In the genomic region with DNA sequence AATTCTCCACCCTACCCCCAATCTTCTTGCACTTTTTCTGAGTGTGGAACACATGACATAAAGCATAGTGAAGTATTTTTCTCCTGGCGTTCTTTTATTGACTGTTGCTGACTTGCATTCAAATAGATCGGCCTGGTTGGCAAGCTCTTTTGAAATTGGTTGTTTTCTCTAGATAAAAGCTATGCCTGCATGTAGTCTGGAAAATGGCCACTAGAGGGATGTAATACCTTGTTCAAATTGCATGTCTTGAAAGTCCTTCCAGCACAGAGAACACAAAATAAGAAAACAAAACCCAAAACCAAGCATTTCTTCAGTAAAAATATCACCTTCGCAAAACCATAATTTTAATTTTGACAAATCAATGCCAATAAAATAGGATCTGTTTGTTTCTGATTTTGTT, we compare ENCODE assay signal across 8 mouse cellular contexts.
DNase-seq lines count a peak whose midpoint lies in the region; ATAC-seq and TF ChIP-seq lines count a peak whose summit lies in the region.

No protein-coding gene starts in this region.

- H3K27ac ChIP-seq in hindbrain, embryonic 11.5 days (ENCODE audit: low read depth, low read length) = no peak overlapping the region
- H3K27ac ChIP-seq in hindbrain, embryonic 10.5 days = no peak overlapping the region
- H3K27ac ChIP-seq in ES-E14 (ENCODE audit: insufficient read depth, low read depth, low read length, poor library complexity, severe bottlenecking) = no peak overlapping the region
- H3K27ac ChIP-seq in forebrain, embryonic 15.5 days (replicated peaks) = no peak overlapping the region

- H3K4me1 ChIP-seq in hindbrain, embryonic 11.5 days (replicated peaks; ENCODE audit: control insufficient read depth, insufficient read depth, low read length) = peaks cover 4% of the 10 kb centered on the region
- H3K4me1 ChIP-seq in hindbrain, embryonic 10.5 days (replicated peaks) = peaks cover 38% of the 10 kb centered on the region
- H3K4me1 ChIP-seq in ES-E14 (ENCODE audit: control insufficient read depth in 2 of 2, insufficient read depth in 2 of 2, low read length in 2 of 2, poor library complexity in 1 of 2) = peaks cover 6 to 15% of the 10 kb centered on the region in 2 experiments; a peak in 2 of 4 replicates
- H3K4me1 ChIP-seq in lung, adult 2 months (ENCODE audit: control insufficient read depth, insufficient read depth, low read length) = no peaks in the 10 kb centered on the region
- H3K4me1 ChIP-seq in forebrain, embryonic 15.5 days = peaks cover 20% of the 10 kb centered on the region

- H3K9ac ChIP-seq in hindbrain, embryonic 11.5 days (ENCODE audit: low read depth, low read length) = no peak overlapping the region
- H3K9ac ChIP-seq in ES-E14 (ENCODE audit: insufficient read depth, low read depth, low read length, poor library complexity, severe bottlenecking) = no peak overlapping the region
- H3K9ac ChIP-seq in forebrain, embryonic 15.5 days (replicated peaks) = no peak overlapping the region

- H3K36me3 ChIP-seq in hindbrain, embryonic 11.5 days (ENCODE audit: control insufficient read depth, insufficient read depth, low read length) = no peaks in the 10 kb centered on the region
- no peaks in the 10 kb centered on the region for H3K36me3 ChIP-seq in hindbrain, embryonic 10.5 days
- H3K36me3 ChIP-seq in ES-E14 (ENCODE audit: control insufficient read depth, insufficient read depth, low read length, poor library complexity, severe bottlenecking) = no peaks in the 10 kb centered on the region
- no peaks in the 10 kb centered on the region for H3K36me3 ChIP-seq in forebrain, embryonic 15.5 days

- no peaks in the 10 kb centered on the region for H3K27me3 ChIP-seq in hindbrain, embryonic 11.5 days (ENCODE audit: control insufficient read depth, insufficient read depth, low read length)
- 0 out of 2 replicates have a peak, but pooled peaks cover 3% of the 10 kb centered on the region for H3K27me3 ChIP-seq in hindbrain, embryonic 10.5 days (ENCODE audit: insufficient read depth, poor library complexity, severe bottlenecking)
- no peaks in the 10 kb centered on the region for H3K27me3 ChIP-seq in forebrain, embryonic 15.5 days

- WGBS in hindbrain, embryonic 11.5 days = 46% methylated on average over 3 of the region's 3 CpGs
- WGBS in hindbrain, embryonic 10.5 days = 51% methylated on average over 3 of the region's 3 CpGs
- 37% methylated on average over 3 of the region's 3 CpGs for WGBS in lung, adult 2 months
- WGBS in forebrain, embryonic 15.5 days = 27% methylated on average over 3 of the region's 3 CpGs

- no peaks in the 10 kb centered on the region for H3K9me3 ChIP-seq in hindbrain, embryonic 11.5 days (ENCODE audit: control insufficient read depth, low read length)
- H3K9me3 ChIP-seq in hindbrain, embryonic 10.5 days = no peaks in the 10 kb centered on the region
- H3K9me3 ChIP-seq in ES-E14 (ENCODE audit: control insufficient read depth, insufficient read depth, low read depth, low read length) = no peaks in the 10 kb centered on the region
- H3K9me3 ChIP-seq in forebrain, embryonic 15.5 days = no peaks in the 10 kb centered on the region

- in situ Hi-C loops in ES-E14 (cut with MboI; ENCODE audit: low sequenced_read_pairs in 2 of 2, unreplicated experiment in 2 of 2) = no loop called here

- TF ChIP-seq CTCF in lung, adult 2 months (IDR thresholded peaks at IDR 0.05; ENCODE audit: insufficient read depth, low read length) = peak; percentile 24; the same call in 1 of the 2 replicates

- no peak for TF ChIP-seq POLR2A in lung, adult 2 months (IDR thresholded peaks at IDR 0.05; ENCODE audit: borderline replicate concordance, extremely low read depth, low read depth, low read length)

- no peak overlapping the region for H3K4me2 ChIP-seq in hindbrain, embryonic 11.5 days (replicated peaks; ENCODE audit: low read depth, low read length)
- no peak overlapping the region for H3K4me2 ChIP-seq in forebrain, embryonic 15.5 days (replicated peaks)

- no peak for ATAC-seq in hindbrain, embryonic 11.5 days (ENCODE audit: low FRiP score)
- ATAC-seq in forebrain, embryonic 15.5 days (replicated peaks) = no peak

- H3K4me3 ChIP-seq in hindbrain, embryonic 11.5 days (ENCODE audit: low read depth, low read length) = no peak overlapping the region
- H3K4me3 ChIP-seq in hindbrain, embryonic 10.5 days = no peak overlapping the region
- H3K4me3 ChIP-seq in ES-E14 (ENCODE audit: insufficient read depth in 1 of 2, low read depth in 1 of 2, low read length in 2 of 2, poor library complexity in 1 of 2, severe bottlenecking in 1 of 2) = no peak overlapping the region
- H3K4me3 ChIP-seq in lung, adult 2 months (replicated peaks; ENCODE audit: extremely low read depth, low read depth, low read length) = no peak overlapping the region
- no peak overlapping the region for H3K4me3 ChIP-seq in forebrain, embryonic 15.5 days

- peak; percentile 77 for DNase-seq in hindbrain, embryonic 11.5 days (ENCODE audit: low spot score)
- no peak for DNase-seq in hindbrain, embryonic 10.5 days (ENCODE audit: low spot score)
- DNase-seq in 3134 (ENCODE audit: extremely low read depth, insufficient read length, low spot score) = peak; percentile 12
- DNase-seq in ES-E14 (ENCODE audit: low read depth, low spot score) = peak; percentile 62
- DNase-seq in embryo, embryonic 10 days (ENCODE audit: low spot score) = peak; percentile 78
- DNase-seq in lung, adult 2 months = no peak
- peak; percentile 13 for DNase-seq in thymus, postnatal 4 days

TF ChIP-seq in ES-E14, 5 proteins besides CTCF, POLR2A, EP300 and RAD21:
- no peak for TF ChIP-seq MAFK (IDR thresholded peaks at IDR 0.05; ENCODE audit: insufficient read depth, low read depth, low read length)
- no peak for TF ChIP-seq CHD2 (IDR thresholded peaks at IDR 0.05; ENCODE audit: low read depth, low read length)
- no peak for TF ChIP-seq ZC3H11A (IDR thresholded peaks at IDR 0.05; ENCODE audit: borderline replicate concordance, low read depth, low read length)
- TF ChIP-seq ZNF384 (IDR thresholded peaks at IDR 0.05; ENCODE audit: low read depth, low read length) = no peak
- TF ChIP-seq HCFC1 (IDR thresholded peaks at IDR 0.05; ENCODE audit: borderline replicate concordance, insufficient read depth, low read length) = no peak

Comparison
In these comparisons a context has a peak if more than half of its experiments do, and no peak if none do; other contexts are left out.
1. DNase-seq: peak in hindbrain, embryonic 11.5 days (single experiment), 3134 (single experiment), ES-E14 (single experiment), embryo, embryonic 10 days (single experiment) and thymus, postnatal 4 days (single experiment); none in hindbrain, embryonic 10.5 days (single experiment) and lung, adult 2 months (single experiment).